Mouse (Mus musculus): Measurements from ENCODE around the gene Rpl23a.
"Not testable (repeated sequence)": the region's sequence is repeated elsewhere in the genome, so short reads cannot be mapped to it uniquely, and the experiment has no call there.

Rpl23a gene

DNA sequence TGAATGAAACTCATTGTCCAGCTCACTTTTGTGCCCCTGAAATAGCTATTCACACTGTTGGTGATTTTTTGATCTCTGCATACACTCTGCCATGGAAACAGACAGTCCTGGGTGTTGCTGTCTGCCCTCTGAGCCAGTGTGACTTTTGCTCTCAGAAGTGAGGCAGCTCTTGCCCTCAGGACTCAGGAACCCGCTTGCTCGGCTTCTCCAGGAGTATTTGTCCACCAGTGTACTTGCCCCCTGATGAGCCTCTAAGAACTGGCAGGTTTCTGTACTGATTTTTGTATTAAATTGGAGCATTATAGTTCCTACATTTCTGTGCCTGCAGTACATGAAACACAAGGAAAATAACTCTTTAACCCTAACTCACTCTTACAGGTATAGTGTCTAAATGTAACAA lies 39.9 kb downstream of the Rpl23a start:
- no peak for DNase-seq

DNA sequence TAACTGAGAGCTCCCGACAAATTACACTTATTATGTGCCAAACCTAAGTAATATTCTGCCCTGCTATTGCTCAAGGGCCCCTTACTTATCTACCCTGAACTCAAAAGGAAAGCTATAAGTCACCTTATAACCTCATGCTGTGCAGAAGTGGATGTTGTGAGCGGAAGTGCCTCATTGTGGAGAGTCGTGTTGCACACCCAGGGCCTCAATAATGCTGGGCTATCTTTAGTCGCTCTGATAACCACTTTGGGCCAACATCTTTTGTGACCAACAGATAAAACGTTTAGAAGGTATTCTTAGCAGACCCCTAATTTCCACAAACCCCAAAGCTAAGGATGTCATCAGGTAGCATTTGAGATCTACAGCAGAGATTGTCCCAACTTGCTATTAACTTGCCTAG lies 42.7 kb downstream of the Rpl23a start:
- no peak for DNase-seq

DNA sequence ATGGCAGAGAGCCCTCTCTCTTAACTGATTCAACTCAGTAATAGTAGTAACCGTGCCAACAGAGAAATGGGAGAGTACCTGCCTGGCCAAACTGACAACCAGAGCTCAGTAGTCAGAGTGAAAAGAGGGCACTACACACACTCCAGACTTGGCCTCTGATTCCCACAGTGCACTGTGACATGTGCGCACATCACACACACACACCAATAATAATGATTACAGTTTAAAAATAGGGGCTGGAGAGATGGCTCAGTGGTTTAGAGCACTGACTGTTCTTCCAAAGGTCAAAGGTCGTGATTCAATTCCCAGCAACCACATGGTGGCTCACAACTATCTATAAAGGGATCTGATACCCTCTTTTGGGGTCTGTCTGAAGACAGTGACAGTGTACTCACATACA lies 45.4 kb downstream of the Rpl23a start:
- no peak for DNase-seq

DNA sequence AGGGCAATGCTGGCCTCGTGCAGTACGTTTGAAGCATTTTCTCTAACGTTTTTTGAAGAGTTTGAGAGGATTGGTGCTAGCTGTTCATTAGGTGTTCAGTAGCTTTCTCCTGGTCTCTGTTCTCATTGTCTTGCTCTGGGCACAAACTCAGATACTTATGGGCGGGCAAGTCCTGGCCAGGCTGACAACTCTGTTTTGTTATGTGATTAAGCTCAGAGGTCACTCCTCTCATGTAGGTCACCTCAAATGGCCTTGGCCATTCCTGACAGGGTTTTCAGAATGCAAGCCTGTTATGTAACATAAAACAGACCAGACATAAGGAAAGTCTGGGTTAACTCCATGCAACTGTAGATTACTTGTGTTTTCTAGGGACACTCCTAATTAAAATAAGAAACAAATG lies 45.8 kb downstream of the Rpl23a start:
- no peak for DNase-seq

DNA sequence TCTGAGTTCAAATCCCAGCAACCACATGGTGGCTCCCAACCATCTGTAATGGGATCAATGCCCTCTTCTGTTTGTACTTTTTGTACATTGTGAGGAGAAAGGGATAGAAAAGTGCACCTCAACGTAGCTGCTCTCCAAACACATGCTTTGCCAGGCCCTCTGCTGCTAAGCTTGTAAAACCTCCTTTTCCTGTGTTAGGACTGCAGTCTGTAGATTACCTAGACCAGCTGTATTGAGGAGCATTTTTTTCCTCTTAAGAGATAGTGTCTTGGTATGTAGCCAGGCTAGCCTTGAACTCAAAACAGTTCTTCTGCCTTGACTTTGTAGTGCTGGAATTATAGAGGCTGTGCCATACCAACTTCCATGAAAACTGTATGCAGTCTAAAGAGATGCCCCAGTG lies 47.3 kb downstream of the Rpl23a start:
- no peak for DNase-seq

DNA sequence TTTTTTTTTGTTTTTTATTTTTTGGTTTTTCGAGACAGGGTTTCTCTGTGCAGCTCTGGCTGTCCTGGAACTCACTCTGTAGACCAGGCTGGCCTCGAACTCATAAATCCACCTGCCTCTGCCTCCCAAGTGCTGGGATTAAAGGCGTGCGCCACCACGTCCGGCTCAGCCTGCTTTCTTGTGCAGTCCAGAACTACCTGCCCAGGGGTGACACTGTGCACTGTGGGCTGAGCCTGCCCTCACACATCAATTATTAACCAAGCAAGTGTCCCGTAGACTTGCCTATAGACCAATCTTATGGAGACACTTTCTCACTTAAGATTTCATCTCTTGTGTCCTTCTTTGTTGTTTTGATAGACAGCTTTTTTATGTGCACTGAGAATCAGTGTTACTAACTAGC lies 48.1 kb downstream of the Rpl23a start:
- not testable (repeated sequence) for DNase-seq

DNA sequence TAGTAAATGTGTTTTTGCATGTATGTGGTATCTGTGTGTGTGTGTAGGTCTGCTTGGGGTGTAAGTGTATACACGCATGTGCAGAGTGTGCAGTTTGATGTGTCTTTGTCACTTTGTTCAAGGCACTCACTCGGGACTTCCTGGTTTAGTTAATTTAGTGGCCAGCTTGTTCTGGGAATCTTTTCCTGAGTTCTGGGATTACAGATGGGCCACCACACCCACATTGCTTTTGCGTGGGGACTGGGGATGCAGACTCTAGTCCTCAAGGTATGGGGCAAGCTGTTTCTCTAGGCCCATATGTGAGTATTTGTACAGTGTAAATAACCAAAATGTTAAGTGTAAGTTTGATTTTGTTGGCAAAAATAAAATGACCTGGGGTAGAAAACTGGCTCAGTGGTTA lies 49.0 kb downstream of the Rpl23a start:
- no peak for DNase-seq

DNA sequence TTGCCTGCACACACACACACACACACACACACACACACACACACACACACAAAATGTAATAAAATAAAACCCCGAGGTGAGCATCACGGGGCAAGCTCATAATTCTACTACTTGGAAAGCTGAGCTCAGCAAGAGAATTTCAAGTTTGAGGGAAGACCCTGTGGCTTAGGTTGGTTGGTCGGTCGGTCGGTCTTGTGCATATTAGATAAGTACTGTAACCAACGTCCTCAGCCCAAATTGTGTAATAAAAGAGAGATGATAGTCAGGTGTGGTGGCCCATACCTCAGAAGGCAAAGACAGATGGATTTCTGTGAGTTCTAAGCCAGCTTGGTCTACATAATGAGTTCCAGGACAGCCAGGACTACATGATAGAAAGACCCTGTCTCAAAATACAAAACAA lies 49.5 kb downstream of the Rpl23a start:
- DNase-seq: no peak
